Mouse (Mus musculus) MEL (cell line): ENCODE results near the gene Matn4. TPM values are rescaled to one million over a fixed set of nuclear protein-coding genes. Genes with fewer than 3 reads are reported as not detected.

ENCODE experiments used
- DNase-seq: peaks from one replicate; pipeline ENCODE4 v3.0.0; 2011; ENCODE audit warnings: low read depth, low spot score
- H3K27ac ChIP-seq: 2 replicates; pipeline ENCODE4 v1.5.1; 2012; ENCODE audit warnings: low read depth, mild to moderate bottlenecking, control low read depth, low read length, moderate library complexity; ENCODE audit not compliant: control insufficient read depth
- H3K27me3 ChIP-seq, 2 experiments: fragments of 150-350 bp in 1 of 2; sonication (generic) in 1 of 2; 2 replicates each; pipeline ENCODE4 v1.6.1; 2012; ENCODE audit warnings: low read length in 2 of 2, mild to moderate bottlenecking in 2 of 2, improper control_type of control experiment in 1 of 2, moderate library complexity in 1 of 2; ENCODE audit not compliant: insufficient read depth in 2 of 2, control insufficient read depth in 1 of 2
- H3K36me3 ChIP-seq, 2 experiments: 2 replicates each; pipeline ENCODE4 v1.6.1; 2012 to 2014; ENCODE audit warnings: low read length in 2 of 2, improper control_type of control experiment in 1 of 2, inconsistent platforms in 1 of 2, mild to moderate bottlenecking in 1 of 2; ENCODE audit not compliant: insufficient read depth in 2 of 2, control insufficient read depth in 1 of 2
- H3K4me1 ChIP-seq, 2 experiments: fragments of 150-350 bp in 1 of 2; sonication (generic) in 1 of 2; 2 replicates each; pipeline ENCODE4 v1.6.1; 2012; ENCODE audit warnings: low read length in 2 of 2, improper control_type of control experiment in 1 of 2, mild to moderate bottlenecking in 1 of 2; ENCODE audit not compliant: insufficient read depth in 2 of 2, control insufficient read depth in 1 of 2
- H3K4me3 ChIP-seq, 2 experiments: fragments of 150-350 bp in 1 of 2; sonication (generic) in 1 of 2; 2 replicates each; pipeline ENCODE4 v1.5.1; 2012; ENCODE audit warnings: low read depth in 2 of 2, low read length in 2 of 2, mild to moderate bottlenecking in 2 of 2, moderate library complexity in 2 of 2, control low read depth in 1 of 2, improper control_type of control experiment in 1 of 2; ENCODE audit not compliant: control insufficient read depth in 1 of 2, insufficient read depth in 1 of 2
- H3K79me2 ChIP-seq: 2 replicates; pipeline ENCODE4 v1.6.1; 2012; ENCODE audit warnings: mild to moderate bottlenecking, low read length, moderate library complexity; ENCODE audit not compliant: control insufficient read depth, poor library complexity, insufficient read depth
- H3K9ac ChIP-seq: 2 replicates; pipeline ENCODE4 v1.6.1; 2012; ENCODE audit warnings: low read depth, mild to moderate bottlenecking, control low read depth, low read length, moderate library complexity; ENCODE audit not compliant: control insufficient read depth, poor library complexity, severe bottlenecking
- H3K9me3 ChIP-seq: fragments of 150-350 bp; sonication (generic); replicated peaks from 2 replicates; pipeline ENCODE4 v1.6.1; 2012; ENCODE audit warnings: mild to moderate bottlenecking, low read length, improper control_type of control experiment, moderate library complexity; ENCODE audit not compliant: insufficient read depth
- CHD2 ChIP-seq: IDR thresholded peaks from 2 replicates; pipeline ENCODE4 v1.6.1; 2011; ENCODE audit warnings: low read length, improper control_type of control experiment
- CTCF ChIP-seq, 3 experiments: IDR thresholded peaks in 2 of 3; conservative IDR thresholded peaks in 1 of 3; 2 replicates each; pipeline ENCODE4 v1.5.1; 2011 to 2012; ENCODE audit warnings: low read length in 3 of 3, low read depth in 2 of 3, mild to moderate bottlenecking in 2 of 3, improper control_type of control experiment in 1 of 3, inconsistent platforms in 1 of 3, mixed read lengths in 1 of 3, moderate library complexity in 1 of 3; ENCODE audit not compliant: control insufficient read depth in 1 of 3, insufficient read depth in 1 of 3, poor library complexity in 1 of 3, severe bottlenecking in 1 of 3
- E2F4 ChIP-seq: IDR thresholded peaks from 2 replicates; pipeline ENCODE4 v1.6.1; 2011; ENCODE audit warnings: low read depth, low read length, improper control_type of control experiment, borderline replicate concordance
- EP300 ChIP-seq, 2 experiments: IDR thresholded peaks; 2 replicates each; pipeline ENCODE4 v1.6.1; 2011; ENCODE audit warnings: improper control_type of control experiment in 2 of 2, low read length in 2 of 2, low read depth in 1 of 2, mild to moderate bottlenecking in 1 of 2
- GABPA ChIP-seq: IDR thresholded peaks from 2 replicates; pipeline ENCODE4 v1.6.1; 2012; ENCODE audit warnings: low read depth, mild to moderate bottlenecking, inconsistent platforms, low read length, improper control_type of control experiment, moderate library complexity
- HCFC1 ChIP-seq: IDR thresholded peaks from 2 replicates; pipeline ENCODE4 v1.6.1; 2012; ENCODE audit warnings: low read depth, mild to moderate bottlenecking, inconsistent platforms, low read length, improper control_type of control experiment, moderate library complexity
- KAT2A ChIP-seq: conservative IDR thresholded peaks from 2 replicates; pipeline ENCODE4 v1.6.1; 2012; ENCODE audit warnings: low read depth, low read length, improper control_type of control experiment, inconsistent platforms
- MAFK ChIP-seq: IDR thresholded peaks from 2 replicates; pipeline ENCODE4 v1.6.1; 2011; ENCODE audit warnings: low read depth, mild to moderate bottlenecking, low read length, improper control_type of control experiment, borderline replicate concordance
- MAZ ChIP-seq: IDR thresholded peaks from 2 replicates; pipeline ENCODE4 v1.6.1; 2012; ENCODE audit warnings: low read depth, mild to moderate bottlenecking, inconsistent platforms, low read length, improper control_type of control experiment
- MYB ChIP-seq: IDR thresholded peaks from 2 replicates; pipeline ENCODE4 v1.6.1; 2011; ENCODE audit warnings: mild to moderate bottlenecking, low read depth, low read length, improper control_type of control experiment
- MYC ChIP-seq: IDR thresholded peaks from 2 replicates; pipeline ENCODE4 v1.6.1; 2011; ENCODE audit warnings: low read depth, mild to moderate bottlenecking, low read length, improper control_type of control experiment, moderate library complexity
- NRF1 ChIP-seq: IDR thresholded peaks from 2 replicates; pipeline ENCODE4 v1.6.1; 2014; ENCODE audit warnings: low read depth, mild to moderate bottlenecking, inconsistent platforms, low read length, improper control_type of control experiment, moderate library complexity; ENCODE audit not compliant: poor library complexity, insufficient read depth, severe bottlenecking
- POLR2A ChIP-seq, 2 experiments: IDR thresholded peaks; 2 replicates each; pipeline ENCODE4 v1.6.1; 2011 to 2012; ENCODE audit warnings: low read length in 2 of 2, mild to moderate bottlenecking in 2 of 2, control low read depth in 1 of 2, improper control_type of control experiment in 1 of 2, low read depth in 1 of 2, moderate library complexity in 1 of 2; ENCODE audit not compliant: control insufficient read depth in 1 of 2, insufficient read depth in 1 of 2, poor library complexity in 1 of 2
- POLR2AphosphoS5 ChIP-seq: IDR thresholded peaks from 2 replicates; pipeline ENCODE4 v1.6.1; 2012; ENCODE audit warnings: low read depth, borderline replicate concordance, mild to moderate bottlenecking, inconsistent platforms, low read length, moderate library complexity, mixed read lengths
- RCOR1 ChIP-seq: IDR thresholded peaks from 2 replicates; pipeline ENCODE4 v1.6.1; 2012; ENCODE audit warnings: low read depth, mild to moderate bottlenecking, inconsistent platforms, low read length, improper control_type of control experiment
- SIN3A ChIP-seq: IDR thresholded peaks from 2 replicates; pipeline ENCODE4 v1.6.1; 2012; ENCODE audit warnings: low read length, improper control_type of control experiment, inconsistent platforms
- TAL1 ChIP-seq: IDR thresholded peaks from 2 replicates; pipeline ENCODE4 v1.6.1; 2012; ENCODE audit warnings: mild to moderate bottlenecking, inconsistent platforms, low read length, moderate library complexity, mixed read lengths
- TCF12 ChIP-seq: IDR thresholded peaks from 2 replicates; pipeline ENCODE4 v1.6.1; 2014; ENCODE audit warnings: low read depth, mild to moderate bottlenecking, inconsistent platforms, low read length, improper control_type of control experiment, moderate library complexity
- polyA plus RNA-seq, 2 experiments: library from polyadenylated mRNA; stranded (reverse) in 1 of 2; unstranded in 1 of 2; fragments of >175 nt in 1 of 2; fragments of >200 nt in 1 of 2; gene quantifications; 2 replicates each; pipeline versions ENCODE4 v1.2.1 to v1.2.4; 2012; ENCODE audit warnings: low replicate concordance in 2 of 2, low read depth in 1 of 2; ENCODE audit not compliant: insufficient read length in 2 of 2, insufficient read depth in 1 of 2, missing spikeins in 1 of 2
- total RNA-seq: library from RNA; depleted of rRNA; stranded (reverse); fragments of 300-350 nt; gene quantifications from 2 replicates; pipeline ENCODE4 v1.2.3, GENCODE M21; 2012

Gene Matn4
- total and polyA plus RNA-seq, 3 experiments = not detected

DNA sequence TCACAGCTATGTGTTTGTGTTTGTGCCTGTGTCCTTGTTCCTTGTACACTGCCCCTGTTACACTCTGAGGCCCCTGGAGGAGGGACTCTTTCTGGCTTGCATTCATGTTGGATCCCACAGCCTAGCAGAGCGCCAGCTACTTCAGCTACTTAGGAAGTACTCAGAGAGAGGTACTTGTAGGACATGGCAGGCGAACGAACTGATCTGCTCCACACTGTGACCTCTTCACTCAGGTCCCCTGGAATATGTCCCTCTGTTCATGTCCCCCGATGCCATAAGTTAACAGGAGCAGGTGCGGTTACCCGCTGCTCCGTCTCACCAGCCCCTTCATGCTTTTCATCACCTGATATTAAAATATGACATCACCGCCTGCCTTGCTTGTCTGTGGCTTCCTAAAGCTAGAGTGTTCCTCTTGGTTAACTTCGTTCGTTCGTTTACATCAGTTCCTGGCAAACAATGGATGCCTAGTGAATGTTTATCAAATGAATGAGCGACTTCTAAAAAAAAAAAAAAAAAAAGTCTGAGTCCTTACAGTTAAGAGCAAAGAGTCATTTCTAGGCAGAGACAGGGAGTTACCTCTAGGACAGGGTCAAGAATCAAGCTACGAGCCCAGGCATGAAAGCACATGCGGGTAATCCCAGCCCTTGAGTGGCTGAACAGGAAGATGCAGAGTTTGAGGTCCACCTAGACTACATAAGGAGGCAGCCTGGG lies 48.2 kb upstream of the Matn4 start:
- TF ChIP-seq EP300 (IDR thresholded peaks at IDR 0.05; ENCODE audit: low read depth in 1 of 2, low read length in 2 of 2) (no peak), MAFK (no peak), MAZ (no peak), TCF12 (no peak), MYB (no peak), NRF1 (no peak)
- TF ChIP-seq, all 39 proteins: peak for 0
- Histone ChIP-seq H3K27ac (no peak overlapping the region), H3K9ac (no peak overlapping the region), H3K9me3 (no peaks in the 10 kb centered on the region), H3K4me1 (no peaks in the 10 kb centered on the region), H3K79me2 (no peaks in the 10 kb centered on the region), H3K4me3 (no peak overlapping the region), H3K27me3 (peaks cover 20 to 30% of the 10 kb centered on the region in 2 experiments), H3K36me3 (no peaks in the 10 kb centered on the region)
- DNase-seq = no peak

DNA sequence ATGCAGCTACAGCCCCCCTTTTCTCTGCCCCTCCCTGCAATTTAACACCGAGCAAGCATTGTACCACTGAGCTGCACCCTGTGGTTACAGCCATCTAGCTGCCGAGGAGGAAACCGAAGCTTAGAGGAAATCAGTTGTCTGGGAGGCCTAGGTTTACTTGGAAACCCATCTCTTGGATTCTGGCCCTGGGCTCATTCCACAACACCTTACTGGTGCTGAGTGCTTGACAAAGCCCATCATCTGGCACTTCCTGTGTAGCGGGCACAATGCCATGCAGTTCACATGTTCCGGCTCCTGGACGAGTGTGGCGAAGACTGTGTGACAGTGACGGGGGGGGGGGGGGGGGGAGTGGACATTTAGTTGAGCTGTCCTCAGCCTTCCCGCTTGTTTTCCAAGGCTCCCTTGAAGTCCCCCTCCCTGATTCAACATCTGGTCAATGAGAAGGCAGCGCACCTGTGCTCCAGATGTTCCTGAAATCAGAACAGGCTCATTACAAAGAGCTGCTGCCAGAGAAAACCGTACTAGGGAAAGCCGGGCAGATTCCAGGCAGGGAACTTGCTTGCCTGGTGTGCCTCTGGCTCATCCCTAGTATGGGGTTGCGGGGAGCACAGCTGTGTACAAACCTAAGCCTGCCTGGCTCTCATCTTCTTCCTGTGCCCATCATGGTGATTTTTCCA lies 47.2 kb upstream of the Matn4 start:
- no peaks in the 10 kb centered on the region for H3K79me2 ChIP-seq
- DNase-seq = no peak
- H3K9me3 ChIP-seq = no peaks in the 10 kb centered on the region
- no peaks in the 10 kb centered on the region for H3K36me3 ChIP-seq
- H3K27ac ChIP-seq = no peak overlapping the region
- H3K4me1 ChIP-seq = no peaks in the 10 kb centered on the region
- no peak overlapping the region for H3K9ac ChIP-seq
- TF ChIP-seq E2F4 (no peak), NRF1 (no peak), CHD2 (no peak), KAT2A (no peak)
- TF ChIP-seq, all 39 proteins: peak for 0
- H3K4me3 ChIP-seq = no peak overlapping the region
- H3K27me3 ChIP-seq = peaks cover 30 to 34% of the 10 kb centered on the region in 2 experiments

DNA sequence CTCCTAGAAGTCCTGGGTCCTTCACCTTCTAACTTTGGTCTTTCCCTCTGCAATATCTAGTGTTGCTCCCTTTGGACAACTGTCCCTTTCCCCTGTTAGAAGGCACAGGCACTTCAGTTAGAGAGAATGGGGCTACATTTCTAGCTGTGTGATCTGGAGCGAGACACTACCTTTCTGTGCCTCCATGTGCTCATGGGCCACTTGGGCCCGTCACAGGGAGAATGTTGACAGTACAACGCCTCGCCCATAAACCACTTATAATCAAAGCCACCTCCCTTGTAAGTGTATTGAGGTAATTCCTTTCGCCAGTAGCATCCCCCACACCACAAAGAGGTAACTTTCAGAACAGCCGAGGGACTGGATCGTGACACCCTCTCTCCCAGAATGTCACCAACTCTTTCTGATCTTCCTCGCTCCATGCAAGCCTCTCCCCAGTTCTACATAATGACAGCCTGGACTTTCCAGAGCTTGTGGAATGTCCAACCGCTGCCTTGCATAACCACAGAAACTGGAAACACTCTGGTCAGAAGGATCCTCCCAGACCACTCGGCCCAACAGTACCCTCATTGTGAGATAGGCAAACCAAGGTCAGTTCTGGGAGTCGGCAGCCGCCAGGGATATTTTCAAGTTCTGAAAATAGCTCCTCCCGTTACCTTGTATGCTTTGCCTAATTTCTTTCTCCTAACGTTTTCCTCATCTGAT lies 44.5 kb upstream of the Matn4 start:
- Histone ChIP-seq H3K27me3 (peaks cover 28 to 43% of the 10 kb centered on the region in 2 experiments), H3K4me3 (no peak overlapping the region), H3K27ac (no peak overlapping the region)

More for the DNA sequence above, 44.5 kb upstream of the Matn4 start:
- no peak for DNase-seq
- no peak for TF ChIP-seq POLR2A (IDR thresholded peaks at IDR 0.05; ENCODE audit: control insufficient read depth in 1 of 2, insufficient read depth in 1 of 2, low read depth in 1 of 2, low read length in 2 of 2, poor library complexity in 1 of 2)
- TF ChIP-seq TAL1 = no peak
- TF ChIP-seq SIN3A = no peak
- TF ChIP-seq CTCF (IDR thresholded peaks at IDR 0.05 in 2 of 3, conservative IDR thresholded peaks at IDR 0.05 in 1 of 3; ENCODE audit: control insufficient read depth in 1 of 3, insufficient read depth in 1 of 3, low read depth in 2 of 3, low read length in 3 of 3, poor library complexity in 1 of 3, severe bottlenecking in 1 of 3) = no peak
- no peak for TF ChIP-seq RCOR1
- TF ChIP-seq MYC = no peak
- no peak for TF ChIP-seq GABPA
- no peak for TF ChIP-seq HCFC1
- TF ChIP-seq TCF12 = no peak
- no peak for TF ChIP-seq POLR2AphosphoS5
- no peak for TF ChIP-seq E2F4
- Histone ChIP-seq H3K36me3 (no peaks in the 10 kb centered on the region), H3K9me3 (no peaks in the 10 kb centered on the region), H3K4me1 (no peaks in the 10 kb centered on the region), H3K79me2 (no peaks in the 10 kb centered on the region), H3K9ac (no peak overlapping the region)
